Mouse (Mus musculus) lung, embryonic 16.5 days (tissue): ENCODE measurements around the gene Mvd. TPM values are rescaled to one million over a fixed set of nuclear protein-coding genes. Genes with fewer than 3 reads are reported as not detected.

Experiments used
- ATAC-seq: fragments of 200-750 bp; cut with Nextera tagmentation; 2 replicates; pipeline ENCODE4 v1.8.0; 2017; ENCODE audit warnings: low read depth, mild to moderate bottlenecking, moderate library complexity
- H3K27ac ChIP-seq: fragments of 300-500 bp; sonication (generic); 2 replicates; pipeline ENCODE4 v1.5.1; 2014; ENCODE audit warnings: mild to moderate bottlenecking, control low read depth, low read length
- H3K27me3 ChIP-seq: fragments of 300-500 bp; sonication (generic); 2 replicates; pipeline ENCODE4 v1.6.1; 2014; ENCODE audit warnings: low read depth, low read length, mixed read lengths; ENCODE audit not compliant: control insufficient read depth, insufficient read depth
- H3K36me3 ChIP-seq: fragments of 300-500 bp; sonication (generic); 2 replicates; pipeline ENCODE4 v1.6.1; 2014; ENCODE audit warnings: low read length; ENCODE audit not compliant: control insufficient read depth, insufficient read depth
- H3K4me1 ChIP-seq: fragments of 300-500 bp; sonication (generic); replicated peaks from 2 replicates; pipeline ENCODE4 v1.6.1; 2014; ENCODE audit warnings: low read length, mixed read lengths; ENCODE audit not compliant: control insufficient read depth, insufficient read depth
- H3K4me2 ChIP-seq: fragments of 300-500 bp; sonication (generic); 2 replicates; pipeline ENCODE4 v1.6.1; 2014; ENCODE audit warnings: low read depth, low read length, control low read depth
- H3K4me3 ChIP-seq: fragments of 300-500 bp; sonication (generic); 2 replicates; pipeline ENCODE4 v1.5.1; 2014; ENCODE audit warnings: mild to moderate bottlenecking, low read length, control low read depth
- H3K9ac ChIP-seq: fragments of 300-500 bp; sonication (generic); 2 replicates; pipeline ENCODE4 v1.6.1; 2014; ENCODE audit warnings: low read length, control low read depth
- H3K9me3 ChIP-seq: fragments of 300-500 bp; sonication (generic); 2 replicates; pipeline ENCODE4 v1.6.1; 2016; ENCODE audit warnings: low read length; ENCODE audit not compliant: control insufficient read depth
- WGBS: fragments of 180-500 bp; shearing (Covaris S2); extraction: QIAGEN DNeasy Blood & Tissue Kit; methylation state at CpG from one replicate; pipeline ENCODE4 v1.1.7; 2014; 5-methylcytosine and 5-hydroxymethylcytosine counted together
- microRNA-seq: library from miRNA; unstranded; fragments of <30 nt; microRNA quantifications from one replicate; pipeline ENCODE4, GENCODE M21; 2016
- polyA plus RNA-seq: library from polyadenylated mRNA; unstranded; fragments of >200 nt; fragmentation: Nextera tagmentation; extraction: Ambion mirVana; gene quantifications from 2 replicates; pipeline ENCODE4 v1.2.1, GENCODE M21; 2015

Gene Mvd
- polyA plus RNA-seq, 1 experiment from 2014 or later = 20.6 TPM

DNA sequence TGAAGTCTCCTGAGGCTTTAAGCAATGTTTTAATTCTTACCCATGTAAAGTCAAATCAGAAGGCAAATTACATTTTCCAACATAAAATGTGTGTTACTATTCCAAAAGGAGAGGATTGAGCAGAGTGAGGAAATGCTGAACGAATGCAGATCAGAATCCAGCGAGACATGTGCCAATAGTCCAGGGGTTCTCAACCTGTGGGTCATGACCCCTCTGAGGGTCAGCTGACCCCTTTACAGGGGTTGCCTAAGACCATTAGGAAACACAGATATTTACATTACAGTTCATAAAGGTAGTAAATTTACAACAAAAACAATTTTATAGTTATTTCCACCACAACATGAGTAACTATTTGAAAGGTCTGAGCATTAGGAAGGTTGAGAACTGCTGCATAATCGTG lies 52.5 kb downstream of the Mvd start:
- Histone ChIP-seq H3K9ac (no peak overlapping the region), H3K4me1 (no peaks in the 10 kb centered on the region), H3K4me2 (no peak overlapping the region), H3K4me3 (no peak overlapping the region), H3K36me3 (peaks cover 38% of the 10 kb centered on the region), H3K27ac (no peak overlapping the region), H3K27me3 (no peaks in the 10 kb centered on the region), H3K9me3 (no peaks in the 10 kb centered on the region)
- no peak for ATAC-seq
- 87% methylated on average over 3 of the region's 3 CpGs for WGBS

DNA sequence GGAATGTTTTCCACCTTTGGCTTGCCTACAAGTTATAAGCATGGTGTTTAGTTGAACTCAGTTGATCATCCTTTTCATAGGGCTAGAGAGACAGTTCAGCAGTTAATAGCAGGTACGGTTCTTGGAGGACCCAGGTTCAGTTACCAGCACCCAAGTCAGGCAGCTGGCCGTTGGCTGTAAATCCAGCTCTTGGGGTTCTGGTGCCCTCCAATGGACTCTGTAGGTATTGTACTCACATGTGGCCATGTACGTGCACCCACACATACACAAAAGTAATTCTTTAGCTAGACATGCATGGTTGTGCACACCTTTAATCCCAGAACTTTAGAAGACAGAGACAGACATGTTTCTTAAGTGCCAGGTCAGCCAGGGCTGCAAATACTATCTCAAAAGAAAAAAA lies 53.9 kb downstream of the Mvd start:
- Histone ChIP-seq H3K27ac (no peak overlapping the region), H3K36me3 (peaks cover 46% of the 10 kb centered on the region), H3K4me3 (no peak overlapping the region), H3K9me3 (no peaks in the 10 kb centered on the region), H3K27me3 (no peaks in the 10 kb centered on the region), H3K4me2 (no peak overlapping the region), H3K9ac (no peak overlapping the region), H3K4me1 (no peaks in the 10 kb centered on the region)
- 79% methylated on average over 3 of the region's 3 CpGs for WGBS
- no peak for ATAC-seq

Small RNAs within 50 kb of the gene (microRNA-seq; reads per million reads assigned to microRNA genes)
- gene Gm24366 = not detected

Other genes starting within 250 kb of the Mvd start
- 0.82 and 1.2 TPM in 2 replicates for gene Zfpm1, start 161.3 kb downstream of the Mvd start, polyA plus RNA-seq
- gene Trhr2, start 82.7 kb downstream of the Mvd start, polyA plus RNA-seq = not detected in 2 replicates
- 37.3 and 41.3 TPM in 2 replicates for gene Zc3h18, start 66.8 kb downstream of the Mvd start, polyA plus RNA-seq
- not detected in 2 replicates for gene Il17c, start 21.4 kb downstream of the Mvd start, polyA plus RNA-seq
- 219 and 241 TPM in 2 replicates for gene Cyba, start 10.5 kb downstream of the Mvd start, polyA plus RNA-seq
- 1.3 and 1.5 TPM in 2 replicates for gene Snai3, start 17.3 kb upstream of the Mvd start, polyA plus RNA-seq
- gene Rnf166, start 32.6 kb upstream of the Mvd start, polyA plus RNA-seq = 38.1 and 40.1 TPM in 2 replicates
- 34.7 and 36.9 TPM in 2 replicates for gene Ctu2, start 32.7 kb upstream of the Mvd start, polyA plus RNA-seq
- gene Piezo1, start 107.9 kb upstream of the Mvd start, polyA plus RNA-seq = 23.3 and 30.0 TPM in 2 replicates
- gene Cdt1, start 124.6 kb upstream of the Mvd start, polyA plus RNA-seq = 39.1 and 41.1 TPM in 2 replicates
- gene Aprt, start 133.5 kb upstream of the Mvd start, polyA plus RNA-seq = 279 and 290 TPM in 2 replicates
- 15.0 and 15.2 TPM in 2 replicates for gene Galns, start 168.0 kb upstream of the Mvd start, polyA plus RNA-seq
- 48.0 and 62.6 TPM in 2 replicates for gene Trappc2l, start 168.2 kb upstream of the Mvd start, polyA plus RNA-seq
- not detected in 2 replicates for gene Pabpn1l, start 179.3 kb upstream of the Mvd start, polyA plus RNA-seq